Mouse (Mus musculus) gastrocnemius, postnatal 14 days (tissue): ENCODE measurements at regions not wholly inside any gene's neighbourhood (a gene's known extent, or its start where the extent isn't known, plus 50 kb on each side); places are given as distances from the start of the nearest gene placed in this dataset.
A peak's percentile ranks its signal among the peaks of the same experiment; 100 is the strongest.

ENCODE experiments used
- DNase-seq: peaks from one replicate; pipeline ENCODE4 v3.0.0; 2021; ENCODE audit warnings: mixed read lengths
- intact Hi-C: fragments of 180-260 bp; cut with DNase I; formaldehyde crosslinking; loops from one replicate; pipeline ENCODE4 v1.15.1; 2025; ENCODE audit warnings: low total_unique reads

GRCm38 (mm10) chr6:84442667-84443066, 151.0 kb downstream of the Cyp26b1 start:
- intact Hi-C loops, result no loop called here
- no peak for DNase-seq

DNA sequence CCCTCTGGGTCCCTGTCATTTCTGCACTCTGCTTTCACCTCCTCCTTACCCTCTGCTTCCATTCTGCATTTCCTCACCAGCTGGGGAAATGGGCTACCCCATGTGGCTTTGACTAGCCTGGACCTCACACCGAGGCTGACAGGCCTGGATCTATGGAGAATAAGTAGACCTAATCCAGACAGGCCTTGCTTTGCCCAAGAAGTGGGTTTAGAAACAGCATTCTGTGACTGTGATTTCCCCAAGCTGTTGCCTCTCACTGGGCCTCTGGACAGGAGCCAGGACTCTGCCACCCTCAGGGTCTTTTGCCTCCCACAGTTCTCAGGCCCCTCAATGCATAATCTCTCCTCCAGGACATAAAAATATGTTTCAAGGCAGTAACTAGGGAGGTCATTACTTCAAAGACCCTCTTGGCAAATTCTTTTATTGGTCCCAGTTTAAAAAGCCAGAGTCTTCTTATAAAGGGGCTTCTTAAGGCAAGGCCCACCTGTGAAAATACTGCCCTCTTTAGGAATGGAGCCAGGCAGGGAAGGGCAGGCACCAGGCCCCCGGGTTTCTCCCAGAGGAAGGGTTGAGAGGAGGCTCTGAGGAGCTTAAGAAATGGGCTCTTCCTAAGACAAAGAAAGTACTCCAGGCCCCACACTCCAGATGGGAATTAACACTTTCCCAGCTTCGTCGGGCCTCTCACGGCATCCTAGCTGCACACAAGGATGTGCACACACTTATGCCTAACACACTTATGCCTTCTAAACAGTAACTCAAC, 151.8 kb downstream of the Cyp26b1 start:
- intact Hi-C loops, result no loop called here
- DNase-seq, result no peak

DNA sequence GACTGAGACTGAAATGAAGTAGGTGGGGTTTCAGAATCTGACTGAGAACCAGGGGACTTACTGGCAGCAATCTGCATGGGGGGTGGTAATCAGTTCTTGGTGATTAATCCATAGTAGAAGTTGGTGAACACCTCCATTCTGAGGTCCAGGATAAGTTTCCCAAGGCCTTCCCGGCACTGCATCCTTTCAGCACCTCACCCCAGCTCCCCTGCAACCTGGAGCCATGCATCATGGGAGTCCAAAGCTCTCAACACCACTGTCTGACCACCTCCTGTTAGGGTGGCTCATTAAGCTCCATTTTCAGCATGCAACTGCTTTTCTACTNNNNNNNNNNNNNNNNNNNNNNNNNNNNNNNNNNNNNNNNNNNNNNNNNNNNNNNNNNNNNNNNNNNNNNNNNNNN, 157.0 kb downstream of the Cyp26b1 start:
- no peak for DNase-seq
- intact Hi-C loops, result no loop called here

DNA sequence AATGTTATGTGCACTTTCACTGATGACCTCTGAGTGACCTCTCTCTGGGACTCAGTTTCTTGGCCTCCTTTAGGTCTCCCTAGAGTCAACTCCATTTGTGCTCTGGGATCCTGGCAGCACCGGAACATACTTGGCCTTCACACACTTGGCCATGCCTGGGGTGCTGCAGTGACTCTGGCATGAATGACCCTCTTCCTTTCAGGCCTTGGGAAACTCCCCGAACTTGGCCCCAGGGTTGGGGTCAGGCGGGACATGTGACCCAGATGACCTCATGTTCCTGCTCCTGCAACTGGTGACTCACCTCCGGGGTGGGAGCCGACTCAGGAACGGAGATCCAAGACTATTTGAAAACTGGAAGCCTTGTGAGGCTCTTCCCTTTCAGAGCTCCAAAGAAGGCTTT, 159.2 kb downstream of the Cyp26b1 start:
- intact Hi-C loops, result no loop called here
- peak; percentile 67 for DNase-seq

DNA sequence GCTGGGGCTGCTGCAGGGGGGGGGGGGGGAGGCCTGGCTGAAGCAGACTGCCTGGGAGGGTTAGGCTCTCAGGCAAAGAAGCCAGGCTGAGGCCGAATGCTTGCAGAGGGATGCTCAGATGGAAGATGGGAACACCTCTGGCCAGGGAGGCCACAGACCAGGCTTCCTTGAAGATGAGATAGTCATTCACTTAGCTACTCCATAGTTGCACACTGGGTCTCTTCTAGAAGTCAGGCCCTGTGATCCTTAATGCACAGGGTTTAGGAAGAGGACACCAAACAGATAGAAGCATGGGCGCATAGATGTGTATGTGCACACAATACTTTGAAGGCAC, 162.1 kb downstream of the Cyp26b1 start:
- intact Hi-C loops, result no loop called here
- DNase-seq, result no peak

GRCm38 (mm10) chr6:84430925-84431621, 162.6 kb downstream of the Cyp26b1 start:
- no peak for DNase-seq
- intact Hi-C loops, result no loop called here

- no peak for DNase-seq
- intact Hi-C loops, result no loop called here
These were observed 163.6 kb downstream of the Cyp26b1 start for GRCm38 (mm10) chr6:84430146-84430545.

DNA sequence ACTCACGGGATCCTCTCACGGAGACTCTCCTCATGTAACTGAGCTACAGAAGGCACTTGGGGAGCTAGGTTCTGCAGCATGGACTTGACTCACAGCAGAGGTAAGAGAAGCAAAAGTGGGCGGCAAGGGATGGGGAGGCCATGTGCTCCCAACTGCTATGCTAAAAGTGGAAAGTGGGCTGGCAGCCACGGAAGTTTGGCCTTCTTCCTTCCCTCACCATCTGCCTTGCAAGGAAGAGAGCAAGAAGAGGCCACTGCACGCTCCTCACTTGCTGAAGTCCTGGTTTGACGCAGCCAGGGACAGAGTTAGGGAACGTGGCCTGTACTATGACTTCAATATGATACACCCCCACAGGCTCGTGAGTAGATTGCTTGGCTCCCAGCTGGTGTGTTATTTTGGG, 164.5 kb downstream of the Cyp26b1 start:
- DNase-seq, result peak; percentile 39
- intact Hi-C loops, result no loop called here

DNA sequence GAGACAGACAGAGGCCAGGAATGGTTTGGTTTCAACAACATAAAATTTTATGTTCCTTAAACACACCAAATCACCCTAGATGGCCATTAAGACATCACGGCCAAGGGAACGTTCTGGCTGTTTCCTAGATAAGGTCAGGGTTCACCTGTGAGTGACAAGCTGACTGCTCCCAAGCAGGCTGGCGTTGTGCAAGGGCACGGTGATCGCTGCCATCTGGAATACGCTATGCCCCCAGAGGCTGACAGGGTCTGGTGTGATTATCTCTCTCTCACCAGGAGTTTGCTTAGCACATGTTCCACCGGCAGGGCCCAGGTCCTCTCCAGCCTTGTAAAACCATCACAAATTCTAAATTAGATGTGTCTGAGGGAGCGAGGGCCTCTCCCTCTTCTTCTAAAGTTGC, 167.0 kb downstream of the Cyp26b1 start:
- intact Hi-C loops, result no loop called here
- no peak for DNase-seq

- intact Hi-C loops, result no loop called here
- peak; percentile 36 for DNase-seq
These were observed 167.9 kb downstream of the Cyp26b1 start for GRCm38 (mm10) chr6:84425823-84426222.

GRCm38 (mm10) chr6:84422946-84423345, 170.8 kb downstream of the Cyp26b1 start:
- intact Hi-C loops, result no loop called here
- DNase-seq, result no peak

GRCm38 (mm10) chr6:84419691-84420090, 174.0 kb downstream of the Cyp26b1 start:
- no peak for DNase-seq
- intact Hi-C loops, result no loop called here

GRCm38 (mm10) chr6:84419281-84419680, 174.4 kb downstream of the Cyp26b1 start:
- intact Hi-C loops, result no loop called here
- DNase-seq, result no peak

DNA sequence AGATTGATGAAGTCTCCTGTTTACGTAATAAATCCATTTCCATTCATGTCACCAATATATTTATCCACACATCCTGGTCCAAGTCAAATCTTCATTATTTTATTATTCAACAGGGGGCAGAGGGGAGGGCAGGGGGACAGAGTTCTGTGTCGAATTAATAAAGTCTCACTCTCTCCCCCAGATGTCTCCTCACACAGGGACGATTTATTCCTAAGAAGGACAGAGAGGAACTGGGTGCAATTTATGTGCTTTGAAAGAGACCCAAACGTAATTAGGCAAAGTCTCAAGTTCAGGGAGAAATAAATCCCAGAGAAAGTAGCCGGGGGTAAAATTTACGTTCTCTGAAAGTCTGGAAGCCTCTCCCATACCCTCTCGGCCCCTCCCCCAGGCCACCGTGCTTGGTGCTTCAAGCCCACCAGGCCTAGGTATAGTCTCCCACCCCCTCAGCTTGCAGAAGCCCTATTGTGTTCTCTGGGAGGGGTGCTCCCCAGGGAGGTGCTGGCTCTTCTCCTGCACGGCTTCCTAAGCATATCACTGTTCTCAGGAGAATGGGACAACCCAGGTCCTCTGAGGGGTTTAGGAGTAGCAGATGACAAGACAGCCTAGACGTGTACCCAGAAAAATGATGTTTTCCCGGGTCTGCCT, 176.6 kb downstream of the Cyp26b1 start:
- no peak for DNase-seq
- intact Hi-C loops, result no loop called here

DNA sequence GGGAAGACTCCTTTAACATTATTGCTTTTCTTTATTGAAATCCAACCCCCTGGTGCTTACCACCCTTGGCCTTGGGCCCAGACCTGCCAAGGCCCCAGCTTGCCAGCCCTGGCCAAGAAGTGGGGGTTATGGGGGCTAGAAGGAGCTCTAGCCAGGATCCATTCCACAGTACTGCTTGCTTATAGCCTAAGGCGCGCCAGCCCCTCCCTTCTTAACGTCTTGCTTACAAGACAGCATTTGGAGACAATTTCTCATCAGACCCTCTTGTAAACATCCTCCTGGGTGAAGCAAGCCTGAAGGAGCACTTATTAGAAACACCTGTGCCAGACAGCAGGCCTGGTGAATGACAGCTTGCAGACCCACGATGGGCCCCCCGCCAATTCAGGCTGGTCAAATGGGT, 179.3 kb downstream of the Cyp26b1 start:
- intact Hi-C loops, result no loop called here
- DNase-seq, result no peak

- no peak for DNase-seq
- intact Hi-C loops, result loop anchor here (5.0 to 10.0 kb wide), 3 partner anchors 182 to 505 kb away; partner anchors contain the start of gene Cyp26b1
These were observed 183.7 kb downstream of the Cyp26b1 start for GRCm38 (mm10) chr6:84409863-84410513.

- no peak for DNase-seq
These were observed 185.2 kb downstream of the Cyp26b1 start for GRCm38 (mm10) chr6:84408513-84408912.

DNA sequence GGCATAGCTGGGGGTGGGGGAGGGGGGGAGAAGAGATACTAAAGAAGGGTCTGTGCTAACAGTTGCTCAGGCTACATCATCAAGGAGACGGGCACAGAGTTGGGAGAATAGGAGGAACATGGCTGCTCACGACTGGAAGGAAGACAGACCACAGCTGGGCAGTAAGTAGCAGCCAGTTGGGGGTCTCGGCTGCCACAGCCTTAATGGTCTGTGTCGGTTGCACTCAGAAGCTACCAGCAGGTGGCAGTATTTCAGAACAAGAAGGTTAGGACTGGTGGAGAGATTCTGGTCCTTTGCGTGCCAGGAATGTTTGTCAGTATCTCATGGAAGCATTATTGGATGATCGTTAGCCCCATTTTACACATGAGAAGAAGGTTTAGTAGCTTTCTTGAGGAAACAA, 185.9 kb downstream of the Cyp26b1 start:
- intact Hi-C loops, result loop anchor here (5.0 to 10.0 kb wide), 3 partner anchors 185 to 507 kb away; partner anchors contain the start of gene Cyp26b1
- peak; percentile 45 for DNase-seq

More at GRCm38 (mm10) chr6:84408513-84408912, 185.2 kb downstream of the Cyp26b1 start:
- intact Hi-C loops, result loop anchor here (5.0 to 10.0 kb wide), 3 partner anchors 184 to 506 kb away; partner anchors contain the start of gene Cyp26b1

DNA sequence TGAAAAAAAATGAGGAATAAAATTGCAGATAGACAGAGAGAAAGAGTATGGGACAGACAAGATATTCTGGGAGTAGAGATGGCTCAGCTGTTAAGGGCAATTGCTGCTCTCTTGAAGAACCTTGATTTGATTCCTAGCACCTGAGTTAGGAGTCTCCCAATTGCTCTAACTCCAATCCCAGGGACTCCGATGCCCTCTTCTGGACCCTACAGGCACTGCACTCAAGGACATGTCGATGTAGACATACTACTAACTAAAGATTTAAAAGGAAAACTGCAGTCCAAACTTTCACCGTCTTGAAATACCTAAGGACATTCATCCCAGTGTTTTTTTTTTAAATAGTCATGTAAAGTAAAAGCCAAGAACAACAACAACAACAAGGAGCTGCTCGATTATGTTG, 189.0 kb downstream of the Cyp26b1 start:
- DNase-seq, result no peak
- intact Hi-C loops, result loop anchor here (5.0 to 10.0 kb wide), 3 partner anchors 188 to 510 kb away; partner anchors contain the start of gene Cyp26b1

GRCm38 (mm10) chr6:84402431-84402830, 191.3 kb downstream of the Cyp26b1 start:
- intact Hi-C loops, result loop anchor here (10.0 kb wide), 2 partner anchors 308 to 512 kb away; no protein-coding TSS in a partner anchor
- no peak for DNase-seq
